Mouse (Mus musculus) liver, embryonic 11.5 days (tissue): ENCODE measurements around the gene Smg6. TPM values are rescaled to one million over a fixed set of nuclear protein-coding genes. Genes with fewer than 3 reads are reported as not detected.

Experiments used
- ATAC-seq: fragments of 200-750 bp; cut with Nextera tagmentation; replicated peaks from 2 replicates; pipeline ENCODE4 v1.8.0; 2017; ENCODE audit warnings: moderate number of reproducible peaks, mild to moderate bottlenecking, moderate TSS enrichment, moderate library complexity; ENCODE audit not compliant: low FRiP score
- DNase-seq: peaks from one replicate; pipeline ENCODE4 v3.0.0-alpha.2; 2017; ENCODE audit warnings: low spot score
- H3K27ac ChIP-seq: fragments of 300-500 bp; sonication (generic); 2 replicates; pipeline ENCODE4 v1.5.1; 2014; ENCODE audit warnings: mild to moderate bottlenecking, low read depth, low read length, control low read depth
- H3K27me3 ChIP-seq: fragments of 300-500 bp; sonication (generic); replicated peaks from 2 replicates; pipeline ENCODE4 v1.6.1; 2014; ENCODE audit warnings: low read length, mixed read lengths; ENCODE audit not compliant: control insufficient read depth, insufficient read depth
- H3K36me3 ChIP-seq: fragments of 300-500 bp; sonication (generic); 2 replicates; pipeline ENCODE4 v1.6.1; 2014; ENCODE audit warnings: mild to moderate bottlenecking, low read length, moderate library complexity, mixed read lengths; ENCODE audit not compliant: control insufficient read depth, insufficient read depth
- H3K4me1 ChIP-seq: fragments of 300-500 bp; sonication (generic); replicated peaks from 2 replicates; pipeline ENCODE4 v1.6.1; 2014; ENCODE audit warnings: low read length, mixed read lengths; ENCODE audit not compliant: control insufficient read depth, insufficient read depth
- H3K4me2 ChIP-seq: fragments of 300-500 bp; sonication (generic); 2 replicates; pipeline ENCODE4 v1.6.1; 2014; ENCODE audit warnings: mild to moderate bottlenecking, control low read depth, moderate library complexity
- H3K4me3 ChIP-seq: fragments of 300-500 bp; sonication (generic); 2 replicates; pipeline ENCODE4 v1.5.1; 2014; ENCODE audit warnings: low read depth, low read length, control low read depth
- H3K9ac ChIP-seq: fragments of 300-500 bp; sonication (generic); 2 replicates; pipeline ENCODE4 v1.6.1; 2014; ENCODE audit warnings: low read depth, low read length, control low read depth
- H3K9me3 ChIP-seq: fragments of 300-500 bp; sonication (generic); 2 replicates; pipeline ENCODE4 v1.6.1; 2016; ENCODE audit warnings: low read length, inconsistent platforms, mixed read lengths; ENCODE audit not compliant: control insufficient read depth
- WGBS: fragments of 180-500 bp; shearing (Covaris S2); extraction: QIAGEN DNeasy Blood & Tissue Kit; methylation state at CpG from one replicate; pipeline ENCODE4 v1.1.7; 2014; 5-methylcytosine and 5-hydroxymethylcytosine counted together
- polyA plus RNA-seq: library from polyadenylated mRNA; unstranded; fragments of >200 nt; fragmentation: Nextera tagmentation; extraction: Ambion mirVana; gene quantifications from 2 replicates; pipeline ENCODE4 v1.2.1, GENCODE M21; 2014

Gene Smg6
- polyA plus RNA-seq, 1 experiment from 2014 or later = 12.4 TPM

- Histone ChIP-seq H3K36me3 (no peaks in the 10 kb centered on the region; the same call in 1 of the 2 replicates), H3K4me1 (peaks cover 39% of the 10 kb centered on the region), H3K9ac (no peak overlapping the region), H3K4me2 (peak overlapping the region; percentile 12; the same call in 1 of the 2 replicates), H3K27ac (peak overlapping the region; percentile 69), H3K27me3 (no peaks in the 10 kb centered on the region), H3K4me3 (no peak overlapping the region), H3K9me3 (no peaks in the 10 kb centered on the region)
- ATAC-seq (peak; percentile 71), DNase-seq (peak; percentile 46)
- WGBS = 45% methylated on average over 13 of the region's 13 CpGs
Measured at GRCm38 (mm10) chr11:75051712-75052550, 126.3 kb downstream of the Smg6 start.

GRCm38 (mm10) chr11:75053020-75053419 lies 127.4 kb downstream of the Smg6 start:
- peak overlapping the region; percentile 80; the same call in 1 of the 2 replicates for H3K27ac ChIP-seq

GRCm38 (mm10) chr11:75053722-75054121 lies 128.1 kb downstream of the Smg6 start:
- H3K4me1 ChIP-seq = peaks cover 33% of the 10 kb centered on the region
- H3K9me3 ChIP-seq = no peaks in the 10 kb centered on the region
- peak overlapping the region; percentile 80 for H3K27ac ChIP-seq
- DNase-seq (no peak), ATAC-seq (no peak)
- H3K4me2 ChIP-seq = no peak overlapping the region
- no peaks in the 10 kb centered on the region for H3K27me3 ChIP-seq
- no peaks in the 10 kb centered on the region; the same call in 1 of the 2 replicates for H3K36me3 ChIP-seq
- H3K9ac ChIP-seq = no peak overlapping the region
- WGBS = 53% methylated on average over 7 of the region's 7 CpGs
- no peak overlapping the region for H3K4me3 ChIP-seq

More at GRCm38 (mm10) chr11:75053020-75053419, 127.4 kb downstream of the Smg6 start:
- 77% methylated on average over 2 of the region's 2 CpGs for WGBS
- Histone ChIP-seq H3K27me3 (no peaks in the 10 kb centered on the region), H3K9ac (no peak overlapping the region), H3K36me3 (no peaks in the 10 kb centered on the region; the same call in 1 of the 2 replicates), H3K4me3 (no peak overlapping the region), H3K4me1 (peaks cover 35% of the 10 kb centered on the region), H3K9me3 (no peaks in the 10 kb centered on the region), H3K4me2 (no peak overlapping the region)
- DNase-seq = no peak
- ATAC-seq = no peak

GRCm38 (mm10) chr11:75054184-75054877 lies 128.7 kb downstream of the Smg6 start:
- Histone ChIP-seq H3K36me3 (no peaks in the 10 kb centered on the region; the same call in 1 of the 2 replicates), H3K4me1 (peaks cover 31% of the 10 kb centered on the region), H3K27ac (peak overlapping the region; percentile 80), H3K9ac (no peak overlapping the region), H3K4me3 (no peak overlapping the region), H3K27me3 (no peaks in the 10 kb centered on the region), H3K9me3 (no peaks in the 10 kb centered on the region), H3K4me2 (no peak overlapping the region)
- ATAC-seq (no peak), DNase-seq (no peak)
- WGBS = 59% methylated on average over 5 of the region's 5 CpGs

GRCm38 (mm10) chr11:75054878-75055214 lies 129.2 kb downstream of the Smg6 start:
- Histone ChIP-seq H3K27ac (peak overlapping the region; percentile 80; the same call in 1 of the 2 replicates), H3K4me3 (no peak overlapping the region), H3K36me3 (no peaks in the 10 kb centered on the region; the same call in 1 of the 2 replicates), H3K4me1 (peaks cover 26% of the 10 kb centered on the region), H3K9me3 (no peaks in the 10 kb centered on the region), H3K27me3 (no peaks in the 10 kb centered on the region), H3K9ac (no peak overlapping the region), H3K4me2 (no peak overlapping the region)
- DNase-seq (no peak), ATAC-seq (no peak)
- 85% methylated on average over 3 of the region's 3 CpGs for WGBS

- no peaks in the 10 kb centered on the region for H3K9me3 ChIP-seq
- WGBS = 88% methylated on average over 6 of the region's 6 CpGs
- no peak overlapping the region for H3K9ac ChIP-seq
- H3K27me3 ChIP-seq = no peaks in the 10 kb centered on the region
- no peaks in the 10 kb centered on the region for H3K4me1 ChIP-seq
- DNase-seq = no peak
- no peak overlapping the region for H3K4me2 ChIP-seq
- H3K36me3 ChIP-seq = no peaks in the 10 kb centered on the region
- H3K4me3 ChIP-seq = no peak overlapping the region
- H3K27ac ChIP-seq = no peak overlapping the region
- ATAC-seq = no peak
Measured at GRCm38 (mm10) chr11:75062650-75063049, 137.0 kb downstream of the Smg6 start.

GRCm38 (mm10) chr11:75064266-75064665 lies 138.6 kb downstream of the Smg6 start:
- DNase-seq (no peak), ATAC-seq (no peak)
- H3K4me1 ChIP-seq = no peaks in the 10 kb centered on the region
- WGBS = 88% methylated on average over 1 of the region's 1 CpGs
- H3K27me3 ChIP-seq = no peaks in the 10 kb centered on the region
- no peaks in the 10 kb centered on the region for H3K9me3 ChIP-seq
- no peaks in the 10 kb centered on the region for H3K36me3 ChIP-seq
- no peak overlapping the region for H3K27ac ChIP-seq
- H3K4me2 ChIP-seq = no peak overlapping the region
- no peak overlapping the region for H3K9ac ChIP-seq
- H3K4me3 ChIP-seq = no peak overlapping the region

GRCm38 (mm10) chr11:75071352-75071751 lies 145.7 kb downstream of the Smg6 start:
- 73% methylated on average over 3 of the region's 3 CpGs for WGBS
- ATAC-seq (no peak), DNase-seq (no peak)
- Histone ChIP-seq H3K9me3 (no peaks in the 10 kb centered on the region), H3K27me3 (no peaks in the 10 kb centered on the region), H3K27ac (no peak overlapping the region), H3K9ac (no peak overlapping the region), H3K36me3 (no peaks in the 10 kb centered on the region), H3K4me3 (no peak overlapping the region), H3K4me1 (0 out of 2 replicates have a peak, but pooled peaks cover 4% of the 10 kb centered on the region), H3K4me2 (no peak overlapping the region)
